Mouse (Mus musculus) spleen, adult 2 months (tissue): ENCODE data around the gene Myof. TPM values are rescaled to one million over a fixed set of nuclear protein-coding genes. Genes with fewer than 3 reads are reported as not detected.
A peak's percentile ranks its signal among the peaks of the same experiment; 100 is the strongest.

Source experiments
- DNase-seq, 2 experiments: peaks; one replicate each; pipeline versions ENCODE4 v3.0.0 to v3.0.0-alpha.2; 2012 to 2021; ENCODE audit warnings: low spot score in 2 of 2, low read depth in 1 of 2
- H3K27ac ChIP-seq: fragments of 200-500 bp; 2 replicates; pipeline ENCODE4 v1.5.1; 2012; ENCODE audit warnings: low read length, inconsistent platforms; ENCODE audit not compliant: insufficient read depth
- H3K27me3 ChIP-seq: fragments of 200-500 bp; 2 replicates; pipeline ENCODE4 v1.6.1; 2012; ENCODE audit warnings: mild to moderate bottlenecking, moderate library complexity, low read length, inconsistent platforms; ENCODE audit not compliant: control insufficient read depth, insufficient read depth
- H3K36me3 ChIP-seq: fragments of 200-500 bp; 2 replicates; pipeline ENCODE4 v1.6.1; 2012; ENCODE audit warnings: mild to moderate bottlenecking, low read length, inconsistent platforms; ENCODE audit not compliant: control insufficient read depth, insufficient read depth
- H3K4me1 ChIP-seq: fragments of 200-500 bp; 2 replicates; pipeline ENCODE4 v1.6.1; 2011; ENCODE audit warnings: inconsistent platforms; ENCODE audit not compliant: control insufficient read depth, insufficient read depth, insufficient read length
- H3K4me3 ChIP-seq: fragments of 200-500 bp; 2 replicates; pipeline ENCODE4 v1.5.1; 2011; ENCODE audit warnings: mild to moderate bottlenecking, inconsistent platforms; ENCODE audit not compliant: insufficient read depth, insufficient read length; ENCODE audit errors: extremely low read depth
- CTCF ChIP-seq: fragments of 200-500 bp; IDR thresholded peaks from 2 replicates; pipeline ENCODE4 v1.5.1; 2011; ENCODE audit warnings: mild to moderate bottlenecking, inconsistent platforms; ENCODE audit not compliant: insufficient read depth, insufficient read length, insufficient replicate concordance; ENCODE audit errors: extremely low read depth
- POLR2A ChIP-seq: fragments of 200-500 bp; IDR thresholded peaks from 2 replicates; pipeline ENCODE4 v1.6.1; 2011; ENCODE audit warnings: low read depth, low read length, inconsistent platforms
- WGBS: fragments of 180-500 bp; shearing (Covaris S2); methylation state at CpG from one replicate; pipeline ENCODE4 v1.1.7; 2018; 5-methylcytosine and 5-hydroxymethylcytosine counted together
- polyA plus RNA-seq: library from polyadenylated mRNA; depleted of rRNA; stranded (reverse); fragments of >200 nt; gene quantifications from 2 replicates; pipeline ENCODE4 v1.2.3, GENCODE M21; 2012; rRNA removed

The Myof gene
- polyA plus RNA-seq, result 10.6 and 11.7 TPM in 2 replicates

DNA sequence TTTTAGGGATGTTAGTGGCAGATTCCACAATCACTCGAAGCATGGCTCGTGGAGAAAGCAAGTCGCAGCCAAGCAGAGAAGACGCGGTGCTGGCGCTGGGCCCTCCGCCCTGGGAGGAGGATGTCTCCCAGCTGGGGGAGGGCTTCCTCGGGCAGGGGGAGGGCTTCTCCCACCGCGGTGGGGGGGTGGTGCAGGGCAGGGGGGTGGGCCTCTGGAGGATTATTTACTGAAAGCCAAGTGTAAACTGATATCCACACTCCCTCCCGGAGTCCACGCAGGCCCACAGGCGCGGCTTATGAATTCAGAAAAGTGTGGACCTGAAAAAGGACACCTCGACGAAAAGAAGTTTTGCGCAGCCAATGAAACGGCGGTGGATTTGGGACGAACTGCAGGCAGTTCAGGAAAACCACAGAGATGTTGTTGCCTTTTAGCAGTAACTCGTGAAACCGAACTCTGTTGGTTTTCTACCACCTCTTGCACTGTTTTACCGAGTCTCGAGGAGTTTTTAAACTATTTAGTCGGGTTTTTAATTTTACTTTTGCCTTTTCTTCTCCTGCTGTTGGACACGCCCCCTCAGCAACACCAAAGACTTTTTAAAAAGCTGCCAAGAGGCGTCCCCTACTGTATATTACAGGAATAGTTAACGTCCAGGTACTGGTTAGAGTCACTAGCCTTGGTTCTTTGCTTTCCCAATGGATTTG lies at the start of gene Myof:
Gene Myof (minus strand): TSS at position 297 of the 701 bp plus-strand sequence.
- 2% methylated on average over 28 of the region's 28 CpGs for WGBS
- no peak for DNase-seq
- Histone ChIP-seq H3K4me1 (no peaks in the 10 kb centered on the region; the same call in 1 of the 2 replicates), H3K36me3 (no peaks in the 10 kb centered on the region), H3K27me3 (peaks cover 3% of the 10 kb centered on the region), H3K4me3 (peak within 1 kb of the TSS; percentile 44), H3K27ac (no peak within 1 kb of the TSS)
- no peak for TF ChIP-seq POLR2A
- peak; percentile 24; the same call in 1 of the 2 replicates for TF ChIP-seq CTCF

DNA sequence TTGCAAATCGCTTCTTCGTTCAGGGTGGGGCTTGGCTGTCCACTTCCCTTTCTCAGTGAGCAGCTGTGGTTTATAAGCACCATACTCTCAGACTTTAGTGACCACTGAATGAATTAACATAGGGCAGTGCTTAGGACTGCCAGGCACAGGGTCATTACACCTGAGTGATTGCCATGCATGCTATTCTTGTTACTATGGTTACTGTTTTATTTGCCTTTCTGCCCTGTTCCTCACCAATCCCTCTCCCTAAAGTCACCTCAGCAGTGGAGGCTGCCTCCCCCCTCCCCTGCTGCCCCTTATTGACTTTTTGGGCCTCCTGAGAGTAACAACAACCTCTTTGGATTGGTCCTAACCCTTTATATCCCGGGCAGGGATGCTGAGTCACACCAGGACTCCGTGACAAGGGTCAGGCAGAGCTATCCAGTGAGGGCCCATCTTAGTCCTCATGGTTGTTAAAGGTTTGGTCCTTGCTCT lies 48.2 kb upstream of the Myof start:
- 59% methylated on average over 4 of the region's 4 CpGs for WGBS
- Histone ChIP-seq H3K4me1 (no peaks in the 10 kb centered on the region; the same call in 1 of the 2 replicates), H3K27ac (no peak overlapping the region), H3K36me3 (no peaks in the 10 kb centered on the region), H3K4me3 (no peak overlapping the region), H3K27me3 (no peaks in the 10 kb centered on the region)
- TF ChIP-seq POLR2A (no peak), CTCF (no peak)
- no peak for DNase-seq

DNA sequence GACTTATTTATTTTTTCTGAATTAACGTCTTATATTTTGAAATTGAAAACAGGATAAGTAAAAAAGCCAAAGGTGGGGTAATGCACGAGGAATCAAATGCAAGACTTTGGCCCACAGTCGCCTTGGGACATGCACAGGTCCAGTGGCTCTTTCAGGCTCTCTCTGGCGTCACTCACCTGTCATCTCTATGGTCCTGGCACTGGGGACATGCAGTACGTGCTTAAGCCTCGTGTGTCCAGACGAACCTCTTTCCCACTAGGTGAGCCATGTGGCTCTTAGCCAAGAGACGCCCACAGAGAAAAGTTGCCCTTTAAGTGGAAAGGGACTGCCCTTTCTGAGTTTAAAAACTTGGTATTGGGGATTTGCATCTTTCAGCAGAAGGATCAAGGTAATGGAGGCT lies 46.0 kb upstream of the Myof start:
- H3K4me1 ChIP-seq, result no peaks in the 10 kb centered on the region; the same call in 1 of the 2 replicates
- no peak overlapping the region for H3K4me3 ChIP-seq
- H3K36me3 ChIP-seq, result no peaks in the 10 kb centered on the region
- no peak for TF ChIP-seq CTCF
- TF ChIP-seq POLR2A, result no peak
- DNase-seq, result no peak
- WGBS, result 84% methylated on average over 8 of the region's 8 CpGs
- H3K27ac ChIP-seq, result no peak overlapping the region
- no peaks in the 10 kb centered on the region for H3K27me3 ChIP-seq

DNA sequence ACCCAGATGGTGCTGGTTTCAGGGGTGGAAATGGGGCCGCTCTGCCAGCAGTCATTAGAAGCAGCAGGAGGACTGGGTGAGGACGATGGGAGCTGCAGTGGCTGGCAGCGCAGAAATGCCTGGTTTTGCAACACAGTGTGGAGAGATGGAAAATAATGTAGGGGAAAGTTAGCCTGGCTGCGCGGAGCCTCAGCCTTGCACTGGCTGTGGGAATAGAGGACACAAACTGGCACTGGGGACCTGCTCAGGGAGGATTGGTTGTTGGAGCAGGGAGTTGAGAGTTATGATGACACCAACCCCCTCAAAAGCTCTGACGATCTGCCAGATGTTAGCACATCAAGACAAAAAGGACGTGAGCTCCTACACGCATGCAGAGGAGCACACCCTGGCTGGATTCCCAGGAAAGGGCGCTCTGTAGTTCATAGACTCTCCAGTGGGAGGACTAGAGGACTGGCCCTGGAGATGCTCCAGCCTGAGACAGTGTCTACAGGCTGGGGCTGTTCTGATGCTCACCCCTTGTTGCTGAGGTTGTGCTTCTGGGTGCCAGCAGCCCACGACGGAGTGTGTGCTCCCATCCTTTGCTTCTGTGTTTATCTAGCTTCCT lies 43.7 kb upstream of the Myof start:
- H3K4me1 ChIP-seq, result no peaks in the 10 kb centered on the region; the same call in 1 of the 2 replicates
- H3K4me3 ChIP-seq, result no peak overlapping the region
- TF ChIP-seq CTCF, result no peak
- TF ChIP-seq POLR2A, result no peak
- H3K27ac ChIP-seq, result no peak overlapping the region
- no peak for DNase-seq
- 70% methylated on average over 11 of the region's 11 CpGs for WGBS
- H3K27me3 ChIP-seq, result no peaks in the 10 kb centered on the region
- H3K36me3 ChIP-seq, result no peaks in the 10 kb centered on the region

DNA sequence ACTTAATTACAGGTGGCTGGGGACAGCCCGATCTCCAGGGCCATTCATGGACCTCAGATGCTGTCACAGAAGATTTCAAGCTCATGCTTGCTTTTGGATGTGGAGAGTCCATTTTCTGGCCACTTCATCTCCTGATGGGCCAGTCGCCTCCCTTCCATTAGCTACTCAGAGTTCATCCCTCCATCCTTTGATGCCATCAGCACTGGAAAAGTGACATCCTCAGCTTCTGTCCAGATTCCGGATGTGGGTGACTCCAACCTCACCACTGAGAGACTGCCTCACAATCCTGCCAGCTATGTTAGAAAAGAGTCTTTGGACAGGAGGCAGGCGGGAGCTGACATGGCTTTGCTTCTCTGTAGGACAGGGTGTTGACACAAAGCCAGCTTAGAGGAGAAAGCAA lies 42.5 kb upstream of the Myof start:
- H3K4me3 ChIP-seq, result no peak overlapping the region
- H3K27me3 ChIP-seq, result no peaks in the 10 kb centered on the region
- no peaks in the 10 kb centered on the region for H3K36me3 ChIP-seq
- no peaks in the 10 kb centered on the region for H3K4me1 ChIP-seq
- TF ChIP-seq POLR2A (no peak), CTCF (no peak)
- WGBS, result 80% methylated on average over 4 of the region's 4 CpGs
- no peak for DNase-seq
- H3K27ac ChIP-seq, result no peak overlapping the region

- Histone ChIP-seq H3K27ac (no peak overlapping the region), H3K4me3 (no peak overlapping the region), H3K4me1 (no peaks in the 10 kb centered on the region), H3K36me3 (no peaks in the 10 kb centered on the region), H3K27me3 (no peaks in the 10 kb centered on the region)
- TF ChIP-seq POLR2A (no peak), CTCF (no peak)
- WGBS, result 69% methylated on average over 5 of the region's 5 CpGs
- DNase-seq, result no peak
These were observed 39.7 kb upstream of the Myof start for GRCm38 (mm10) chr19:38082931-38083525.

GRCm38 (mm10) chr19:38081361-38081760 lies 38.0 kb upstream of the Myof start:
- Histone ChIP-seq H3K27me3 (no peaks in the 10 kb centered on the region), H3K4me3 (no peak overlapping the region), H3K4me1 (no peaks in the 10 kb centered on the region), H3K36me3 (no peaks in the 10 kb centered on the region), H3K27ac (no peak overlapping the region)
- TF ChIP-seq CTCF (no peak), POLR2A (no peak)
- DNase-seq, result no peak
- WGBS, result 70% methylated on average over 3 of the region's 3 CpGs
